Mouse (Mus musculus): ENCODE results near the gene Tbx10.
A peak's percentile ranks its signal among the peaks of the same experiment; 100 is the strongest.

GRCm38 (mm10) chr19:4047859-4048258, 55.3 kb downstream of the Tbx10 start:
- TF ChIP-seq CTCF (IDR thresholded peaks at IDR 0.05; ENCODE audit: extremely low read depth, insufficient read depth, low read length), result peak; percentile 71
- no peak for TF ChIP-seq POLR2A (IDR thresholded peaks at IDR 0.05; ENCODE audit: extremely low read depth, insufficient read depth, low read length)
